Mouse (Mus musculus) cerebellum, adult 2 months (tissue): ENCODE data around the gene Glul.

ENCODE experiments used
- CTCF ChIP-seq: fragments of 200-500 bp; IDR thresholded peaks from 2 replicates; pipeline ENCODE4 v1.5.1; 2011; ENCODE audit warnings: low read depth, mild to moderate bottlenecking, control low read depth, low read length, moderate library complexity, borderline replicate concordance; ENCODE audit not compliant: insufficient read depth
- POLR2A ChIP-seq: fragments of 200-500 bp; IDR thresholded peaks from 2 replicates; pipeline ENCODE4 v1.6.1; 2011; ENCODE audit warnings: low read length, control low read depth, borderline replicate concordance; ENCODE audit not compliant: insufficient read depth

DNA sequence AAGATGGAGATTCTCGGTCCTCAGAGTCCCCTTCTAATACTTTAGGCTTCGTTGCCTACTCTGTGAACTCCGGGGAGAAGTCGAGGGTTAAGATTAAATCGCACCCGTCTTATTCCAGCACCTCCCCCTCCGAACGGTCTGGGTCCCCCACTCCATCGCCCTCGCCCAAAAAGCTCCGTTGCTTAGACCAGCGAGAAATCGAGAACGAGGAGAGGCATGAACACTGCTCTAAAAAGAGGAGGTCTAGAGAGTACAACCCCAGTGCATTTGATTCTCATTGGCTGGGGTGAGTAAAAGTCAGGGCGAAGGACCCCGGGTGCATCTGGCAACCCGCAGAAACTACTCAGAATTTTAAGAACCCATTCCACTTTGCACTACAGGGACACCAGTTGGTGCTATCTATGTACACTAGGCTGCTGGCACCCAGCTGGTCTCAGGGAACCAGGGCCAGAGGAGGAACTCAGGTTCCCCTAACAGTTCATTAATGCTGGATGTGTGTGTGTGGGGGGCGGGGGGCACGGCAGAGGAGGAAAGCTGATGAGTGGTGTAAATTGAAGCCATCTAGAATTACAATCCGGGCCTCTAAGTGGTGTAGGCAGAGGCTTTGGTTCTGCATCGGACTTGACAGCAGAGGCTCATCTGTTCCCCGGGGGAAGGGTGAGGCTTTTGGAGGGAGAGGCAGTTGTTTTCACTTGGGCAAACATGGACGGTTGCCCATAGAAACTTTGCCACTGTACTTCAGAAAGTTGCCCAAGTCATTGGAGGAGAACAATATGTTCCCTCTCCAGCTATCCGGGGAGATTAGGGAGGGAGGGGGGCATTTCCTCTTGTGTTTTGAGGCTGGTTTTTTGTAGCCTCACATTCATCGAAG, 1.4 kb downstream of the Glul start:
- TF ChIP-seq CTCF = no peak
- no peak for TF ChIP-seq POLR2A
